Mouse (Mus musculus) neural tube, embryonic 10.5 days (tissue): Measurements from ENCODE around the gene Wt1.

Source experiments
- DNase-seq: peaks from one replicate; pipeline ENCODE4 v3.0.0-alpha.2; 2017; ENCODE audit warnings: low spot score; ENCODE audit errors: extremely low spot score

The Wt1 gene

GRCm38 (mm10) chr2:105125641-105126040 lies 688 bp upstream of the Wt1 start:
- peak; percentile 55 for DNase-seq

- peak; percentile 78 for DNase-seq
Observed at GRCm38 (mm10) chr2:105126691-105127530, 582 bp downstream of the Wt1 start.

- no peak for DNase-seq
Observed at GRCm38 (mm10) chr2:105127531-105128480, 1.5 kb downstream of the Wt1 start.

GRCm38 (mm10) chr2:105128564-105128963 lies 2.2 kb downstream of the Wt1 start:
- peak; percentile 58 for DNase-seq

- DNase-seq = peak; percentile 67
Observed at GRCm38 (mm10) chr2:105130351-105131060, 4.2 kb downstream of the Wt1 start.

- peak; percentile 37 for DNase-seq
Observed at GRCm38 (mm10) chr2:105131061-105131810, 4.9 kb downstream of the Wt1 start.

GRCm38 (mm10) chr2:105131811-105132100 lies 5.4 kb downstream of the Wt1 start:
- peak; percentile 41 for DNase-seq

GRCm38 (mm10) chr2:105132300-105132699 lies 6.0 kb downstream of the Wt1 start:
- DNase-seq = peak; percentile 60

- DNase-seq = peak; percentile 55
Observed at GRCm38 (mm10) chr2:105132933-105133795, 6.8 kb downstream of the Wt1 start.

- peak; percentile 56 for DNase-seq
Observed at GRCm38 (mm10) chr2:105134296-105134695, 8.0 kb downstream of the Wt1 start.

GRCm38 (mm10) chr2:105139471-105139870 lies 13.1 kb downstream of the Wt1 start:
- no peak for DNase-seq

- no peak for DNase-seq
Observed at GRCm38 (mm10) chr2:105141371-105141770, 15.0 kb downstream of the Wt1 start.

GRCm38 (mm10) chr2:105143731-105144130 lies 17.4 kb downstream of the Wt1 start:
- no peak for DNase-seq

- no peak for DNase-seq
Observed at GRCm38 (mm10) chr2:105151544-105151943, 25.2 kb downstream of the Wt1 start.

GRCm38 (mm10) chr2:105153046-105153445 lies 26.7 kb downstream of the Wt1 start:
- no peak for DNase-seq

- DNase-seq = no peak
Observed at GRCm38 (mm10) chr2:105160949-105161348, 34.6 kb downstream of the Wt1 start.

GRCm38 (mm10) chr2:105162763-105163162 lies 36.4 kb downstream of the Wt1 start:
- no peak for DNase-seq

GRCm38 (mm10) chr2:105168137-105168536 lies 41.8 kb downstream of the Wt1 start:
- no peak for DNase-seq

GRCm38 (mm10) chr2:105174254-105174653 lies 47.9 kb downstream of the Wt1 start:
- DNase-seq = no peak

GRCm38 (mm10) chr2:105178871-105179270 lies 52.5 kb downstream of the Wt1 start:
- no peak for DNase-seq
